1 mouse cellular context compared by ENCODE assay signal in the genomic region with DNA sequence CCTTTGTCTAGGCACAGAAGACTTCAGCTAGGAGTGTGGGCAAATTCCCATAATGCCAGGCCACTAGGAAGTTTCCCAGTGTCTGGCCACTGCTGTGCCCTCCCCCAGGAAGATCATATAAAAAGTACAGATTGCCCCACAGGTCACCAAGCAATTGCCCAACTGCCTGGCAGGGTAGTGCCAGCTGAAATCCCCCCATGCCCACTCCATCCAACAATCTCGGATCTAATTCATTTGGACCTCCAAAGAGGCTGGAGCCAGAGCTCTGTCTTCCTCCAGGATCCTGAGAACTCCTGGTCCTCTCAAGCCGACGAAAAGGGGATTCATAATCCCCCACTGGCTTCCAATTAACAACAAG.
TF ChIP-seq lines count a peak whose summit lies in the region.

No protein-coding gene starts in this region.

TF ChIP-seq in ES-E14, 5 proteins besides CTCF, POLR2A, EP300 and RAD21 (continued from another document):
- TF ChIP-seq HCFC1 (IDR thresholded peaks at IDR 0.05; ENCODE audit: borderline replicate concordance, insufficient read depth, low read length) (no peak), ZC3H11A (IDR thresholded peaks at IDR 0.05; ENCODE audit: borderline replicate concordance, low read depth, low read length) (no peak), ZNF384 (IDR thresholded peaks at IDR 0.05; ENCODE audit: low read depth, low read length) (no peak), MAFK (IDR thresholded peaks at IDR 0.05; ENCODE audit: insufficient read depth, low read depth, low read length) (no peak)
